Mouse (Mus musculus) embryonic facial prominence, embryonic 14.5 days (tissue): Measurements from ENCODE around the gene Dennd2a. TPM values are rescaled to one million over a fixed set of nuclear protein-coding genes. Genes with fewer than 3 reads are reported as not detected.
A peak's percentile ranks its signal among the peaks of the same experiment; 100 is the strongest.
"Not testable (repeated sequence)": the region's sequence is repeated elsewhere in the genome, so short reads cannot be mapped to it uniquely, and the experiment has no call there.

Source experiments
- ATAC-seq: fragments of 200-750 bp; cut with Nextera tagmentation; 2 replicates; pipeline ENCODE4 v1.8.0; 2017; ENCODE audit warnings: low read depth, moderate number of reproducible peaks, moderate TSS enrichment
- DNase-seq: peaks from one replicate; pipeline ENCODE4 v3.0.0-alpha.2; 2015; ENCODE audit warnings: low spot score
- H3K27ac ChIP-seq: fragments of 300-500 bp; sonication (generic); replicated peaks from 2 replicates; pipeline ENCODE4 v1.5.1; 2014; ENCODE audit warnings: low read depth, mild to moderate bottlenecking, low read length, moderate library complexity
- H3K27me3 ChIP-seq: fragments of 300-500 bp; sonication (generic); replicated peaks from 2 replicates; pipeline ENCODE4 v1.6.1; 2014; ENCODE audit warnings: low read length; ENCODE audit not compliant: control insufficient read depth, insufficient read depth
- H3K36me3 ChIP-seq: fragments of 300-500 bp; sonication (generic); 2 replicates; pipeline ENCODE4 v1.6.1; 2014; ENCODE audit warnings: low read length, mixed read lengths; ENCODE audit not compliant: control insufficient read depth, insufficient read depth
- H3K4me1 ChIP-seq: fragments of 300-500 bp; sonication (generic); 2 replicates; pipeline ENCODE4 v1.6.1; 2014; ENCODE audit warnings: antibody characterized with exemption, low read length; ENCODE audit not compliant: control insufficient read depth, insufficient read depth
- H3K4me2 ChIP-seq: fragments of 300-500 bp; sonication (generic); 2 replicates; pipeline ENCODE4 v1.6.1; 2014; ENCODE audit warnings: low read depth, mild to moderate bottlenecking, low read length, moderate library complexity, mixed read lengths
- H3K4me3 ChIP-seq: fragments of 300-500 bp; sonication (generic); 2 replicates; pipeline ENCODE4 v1.5.1; 2014; ENCODE audit warnings: low read depth, mild to moderate bottlenecking, low read length
- H3K9ac ChIP-seq: fragments of 300-500 bp; sonication (generic); 2 replicates; pipeline ENCODE4 v1.6.1; 2014; ENCODE audit warnings: low read depth, mild to moderate bottlenecking, low read length, moderate library complexity, mixed read lengths
- H3K9me3 ChIP-seq: fragments of 300-500 bp; sonication (generic); 2 replicates; pipeline ENCODE4 v1.6.1; 2016; ENCODE audit warnings: low read length; ENCODE audit not compliant: control insufficient read depth
- WGBS: fragments of 180-500 bp; shearing (Covaris S2); extraction: QIAGEN DNeasy Blood & Tissue Kit; methylation state at CpG from one replicate; pipeline ENCODE4 v1.1.7; 2014; 5-methylcytosine and 5-hydroxymethylcytosine counted together
- polyA plus RNA-seq: library from polyadenylated mRNA; unstranded; fragments of >200 nt; fragmentation: Nextera tagmentation; extraction: Ambion mirVana; gene quantifications from 2 replicates; pipeline ENCODE4 v1.2.1, GENCODE M21; 2014

The Dennd2a gene
- polyA plus RNA-seq, 1 experiment from 2014 or later: 24.0 TPM

DNA sequence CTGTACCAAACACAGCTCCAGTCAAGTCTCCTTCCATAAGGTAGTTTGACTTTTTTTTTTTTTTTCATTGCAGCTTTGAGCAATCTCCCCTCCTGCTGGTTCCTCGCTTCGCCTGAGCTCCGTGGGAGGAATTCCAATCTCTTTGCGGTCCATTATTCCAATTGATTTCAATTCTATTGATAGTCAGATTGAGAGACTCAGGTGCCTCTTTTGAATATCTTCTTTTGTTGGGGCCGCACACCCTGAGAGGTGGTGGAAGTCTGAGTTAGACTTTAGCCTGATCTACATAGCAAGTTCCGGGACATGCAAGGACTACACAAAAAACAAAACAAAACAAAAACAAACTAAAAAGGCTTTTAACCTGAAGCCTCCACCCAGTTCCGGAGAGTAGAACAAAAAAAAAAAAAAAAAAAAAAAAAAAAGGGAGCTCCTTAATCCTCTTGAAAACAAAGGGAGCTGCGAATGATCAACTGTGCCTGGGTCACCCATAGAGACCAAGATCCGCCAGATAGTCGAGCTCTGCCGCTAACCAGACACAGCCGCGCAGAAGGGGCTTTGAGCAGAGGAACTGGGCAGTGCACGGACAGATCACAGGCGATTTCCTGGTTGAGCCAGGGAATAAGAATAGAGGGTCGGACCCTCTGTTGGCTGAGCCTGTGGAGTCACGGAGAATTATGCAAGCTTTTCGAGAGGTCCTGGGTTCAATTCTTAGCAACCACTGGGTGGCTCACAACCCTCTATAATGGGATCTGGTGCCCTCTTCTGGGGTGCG, 111.7 kb downstream of the Dennd2a start:
- no peak for ATAC-seq
- H3K9me3 ChIP-seq: no peaks in the 10 kb centered on the region
- WGBS: 11% methylated on average over 19 of the region's 19 CpGs
- no peaks in the 10 kb centered on the region for H3K36me3 ChIP-seq
- no peaks in the 10 kb centered on the region for H3K27me3 ChIP-seq
- no peak overlapping the region for H3K27ac ChIP-seq
- no peak overlapping the region for H3K4me3 ChIP-seq
- H3K4me1 ChIP-seq: no peaks in the 10 kb centered on the region
- no peak for DNase-seq
- no peak overlapping the region for H3K9ac ChIP-seq
- 0 out of 2 replicates have a peak overlapping the region, but pooled peaks have one; percentile 11 for H3K4me2 ChIP-seq

DNA sequence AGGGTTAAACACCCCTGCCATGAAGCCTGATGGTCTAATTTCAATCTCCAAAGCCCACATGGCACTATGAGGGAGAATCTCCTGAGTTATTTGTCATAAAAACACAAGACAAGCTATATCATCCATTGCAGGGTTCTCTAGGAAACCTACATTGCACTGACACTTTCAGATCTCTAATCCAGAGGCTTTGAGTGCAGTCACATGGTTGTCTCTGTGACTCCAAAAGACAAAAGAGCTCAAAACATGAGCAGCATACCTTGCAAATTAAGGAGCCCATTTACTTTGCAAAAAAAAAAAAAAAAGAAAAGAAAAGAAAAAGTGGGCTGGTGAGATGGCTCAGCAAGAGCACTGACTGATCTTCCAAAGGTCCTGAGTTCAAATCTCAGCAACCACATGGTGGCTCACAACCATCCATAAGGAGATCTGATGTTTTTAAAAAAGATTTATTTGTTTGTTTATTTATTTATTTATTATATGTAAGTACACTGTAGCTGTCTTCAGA, 114.8 kb downstream of the Dennd2a start:
- ATAC-seq: no peak
- Histone ChIP-seq H3K4me3 (no peak overlapping the region), H3K27ac (no peak overlapping the region), H3K36me3 (no peaks in the 10 kb centered on the region), H3K4me2 (no peak overlapping the region), H3K9me3 (no peaks in the 10 kb centered on the region), H3K9ac (no peak overlapping the region), H3K4me1 (no peaks in the 10 kb centered on the region), H3K27me3 (no peaks in the 10 kb centered on the region)
- no peak for DNase-seq

DNA sequence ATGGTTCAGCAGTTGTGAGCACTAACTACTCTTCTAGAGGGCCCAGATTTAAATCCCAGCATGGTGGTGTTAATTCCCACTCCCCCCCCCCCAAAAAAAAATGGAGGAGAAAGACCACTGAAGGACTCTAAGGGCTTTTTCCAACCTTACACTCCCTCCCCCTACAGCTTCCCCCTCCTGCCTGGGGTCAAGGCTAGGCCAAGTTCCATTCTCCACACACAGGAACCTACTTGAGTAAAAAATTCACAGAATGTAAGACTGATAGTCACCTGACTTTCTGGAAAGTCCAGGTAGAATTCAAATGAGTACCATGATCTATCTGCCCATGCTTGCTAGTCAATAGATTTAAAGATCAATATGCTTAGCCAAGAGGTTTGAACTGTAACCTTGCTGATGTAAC, 117.5 kb downstream of the Dennd2a start:
- H3K9me3 ChIP-seq: no peaks in the 10 kb centered on the region
- H3K36me3 ChIP-seq: no peaks in the 10 kb centered on the region
- no peak overlapping the region for H3K9ac ChIP-seq
- H3K27ac ChIP-seq: no peak overlapping the region
- H3K4me1 ChIP-seq: no peaks in the 10 kb centered on the region
- no peak overlapping the region for H3K4me2 ChIP-seq
- H3K4me3 ChIP-seq: no peak overlapping the region
- DNase-seq: no peak
- H3K27me3 ChIP-seq: no peaks in the 10 kb centered on the region
- ATAC-seq: no peak

- H3K27ac ChIP-seq, ATAC-seq, DNase-seq, H3K4me1 ChIP-seq, H3K9me3 ChIP-seq, H3K4me2 ChIP-seq, H3K36me3 ChIP-seq, H3K4me3 ChIP-seq, H3K9ac ChIP-seq, H3K27me3 ChIP-seq: not testable (repeated sequence)
- 89% methylated on average over 6 of the region's 6 CpGs for WGBS
These were observed 120.1 kb downstream of the Dennd2a start for GRCm38 (mm10) chr6:39437519-39437918.

DNA sequence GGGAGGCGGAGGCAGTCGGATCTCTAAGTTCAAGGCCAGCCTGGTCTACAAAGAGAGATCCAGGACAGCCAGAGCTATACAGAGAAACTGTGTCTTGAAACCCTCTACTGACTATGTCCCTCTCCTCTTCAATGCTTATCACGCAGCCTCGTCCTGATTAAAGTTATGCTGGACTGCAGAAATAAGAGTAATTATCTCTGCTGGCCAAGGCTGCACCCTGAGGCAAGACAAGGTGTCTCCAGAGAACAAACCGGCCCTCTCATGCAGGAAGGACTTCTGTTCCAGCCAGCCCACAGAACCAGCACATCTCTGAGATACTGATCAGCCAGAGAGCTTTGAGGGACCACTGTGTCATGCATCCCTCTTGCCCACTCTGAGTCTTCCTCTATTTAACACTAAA, 121.8 kb downstream of the Dennd2a start:
- H3K4me2 ChIP-seq: no peak overlapping the region
- no peak for ATAC-seq
- 79% methylated on average over 5 of the region's 5 CpGs for WGBS

DNA sequence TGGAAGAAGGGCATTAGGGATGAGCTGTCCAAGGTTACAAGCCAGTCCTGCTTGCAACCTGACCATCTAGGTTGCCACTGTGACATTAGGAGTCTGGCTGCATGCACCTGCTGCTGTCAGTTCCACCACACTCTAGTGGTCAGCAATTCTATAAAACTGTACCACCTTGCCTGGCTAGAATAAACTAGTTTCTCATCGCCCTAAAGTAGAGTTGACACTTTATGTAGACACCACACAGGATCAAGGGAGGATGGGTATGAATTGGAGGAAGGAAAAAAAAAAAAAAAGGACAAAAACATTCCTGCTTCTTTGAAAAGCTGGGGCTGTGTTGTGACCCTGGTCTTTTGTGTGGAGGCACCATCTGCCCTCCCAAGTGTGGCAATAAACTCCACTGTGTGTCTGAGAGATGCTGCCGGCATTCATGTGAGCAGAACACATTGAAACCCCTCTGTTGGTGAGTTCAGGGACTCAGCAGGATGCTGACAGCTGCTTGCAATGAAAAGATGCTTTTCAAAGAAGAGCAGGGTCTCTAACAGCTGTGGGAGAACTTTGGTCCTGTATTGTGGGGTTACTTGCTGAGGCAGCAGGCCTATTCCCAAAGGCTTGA, 122.7 kb downstream of the Dennd2a start:
- 71% methylated on average over 2 of the region's 2 CpGs for WGBS
- H3K27ac ChIP-seq: no peak overlapping the region
- H3K36me3 ChIP-seq: no peaks in the 10 kb centered on the region
- H3K9me3 ChIP-seq: no peaks in the 10 kb centered on the region
- H3K27me3 ChIP-seq: no peaks in the 10 kb centered on the region
- no peak overlapping the region for H3K4me2 ChIP-seq
- no peaks in the 10 kb centered on the region for H3K4me1 ChIP-seq
- DNase-seq (no peak), ATAC-seq (no peak)
- no peak overlapping the region for H3K4me3 ChIP-seq
- H3K9ac ChIP-seq: no peak overlapping the region

More for the DNA sequence above, 121.8 kb downstream of the Dennd2a start:
- DNase-seq: no peak
- no peaks in the 10 kb centered on the region for H3K36me3 ChIP-seq
- H3K4me1 ChIP-seq: no peaks in the 10 kb centered on the region
- no peak overlapping the region for H3K27ac ChIP-seq
- H3K9ac ChIP-seq: no peak overlapping the region
- no peak overlapping the region for H3K4me3 ChIP-seq
- no peaks in the 10 kb centered on the region for H3K9me3 ChIP-seq
- no peaks in the 10 kb centered on the region for H3K27me3 ChIP-seq

GRCm38 (mm10) chr6:39434111-39434885, 123.4 kb downstream of the Dennd2a start:
- ATAC-seq: no peak
- Histone ChIP-seq H3K9ac (no peak overlapping the region), H3K27me3 (no peaks in the 10 kb centered on the region), H3K4me2 (no peak overlapping the region), H3K4me1 (no peaks in the 10 kb centered on the region), H3K4me3 (no peak overlapping the region), H3K9me3 (no peaks in the 10 kb centered on the region), H3K27ac (no peak overlapping the region), H3K36me3 (no peaks in the 10 kb centered on the region)
- no peak for DNase-seq
- 84% methylated on average over 2 of the region's 2 CpGs for WGBS

DNA sequence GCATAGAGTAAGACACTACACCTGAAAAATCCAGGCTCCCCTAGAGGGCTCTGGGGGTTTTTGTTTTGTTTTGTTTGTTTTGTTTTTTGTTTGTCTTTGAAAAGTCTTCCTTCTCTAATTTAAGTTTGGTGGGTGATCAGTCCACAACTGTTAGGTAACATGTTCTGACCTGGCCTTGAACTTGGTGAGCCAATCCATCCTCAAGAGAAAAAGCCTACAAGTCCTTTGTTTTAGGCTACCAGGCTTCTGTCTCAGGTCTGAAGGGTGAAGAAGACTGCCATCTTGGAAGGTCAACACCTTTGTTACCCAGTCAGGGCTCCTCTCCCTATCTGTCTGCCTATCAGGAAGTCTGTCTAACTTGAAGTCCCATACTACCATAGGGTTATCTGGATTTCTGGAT, 124.0 kb downstream of the Dennd2a start:
- no peaks in the 10 kb centered on the region for H3K4me1 ChIP-seq
- no peaks in the 10 kb centered on the region for H3K36me3 ChIP-seq
- H3K4me3 ChIP-seq: no peak overlapping the region
- ATAC-seq: no peak
- no peaks in the 10 kb centered on the region for H3K9me3 ChIP-seq
- H3K4me2 ChIP-seq: no peak overlapping the region
- DNase-seq: no peak
- H3K27ac ChIP-seq: no peak overlapping the region
- no peak overlapping the region for H3K9ac ChIP-seq
- H3K27me3 ChIP-seq: no peaks in the 10 kb centered on the region
